Mouse (Mus musculus) midbrain, postnatal 0 days (tissue): Measurements from ENCODE around the gene Syde2. TPM values are rescaled to one million over a fixed set of nuclear protein-coding genes. Genes with fewer than 3 reads are reported as not detected.

ENCODE experiments used
- ATAC-seq: fragments of 200-750 bp; cut with Nextera tagmentation; 2 replicates; pipeline ENCODE4 v1.8.0; 2017; ENCODE audit warnings: moderate number of reproducible peaks, mild to moderate bottlenecking, moderate TSS enrichment, moderate library complexity; ENCODE audit not compliant: low FRiP score
- DNase-seq: peaks from one replicate; pipeline ENCODE4 v3.0.0-alpha.2; 2015; ENCODE audit warnings: low spot score
- H3K27ac ChIP-seq: fragments of 300-500 bp; sonication (generic); 2 replicates; pipeline ENCODE4 v1.5.1; 2014; ENCODE audit warnings: low read depth, mild to moderate bottlenecking, low read length, mixed read lengths
- H3K27me3 ChIP-seq: fragments of 300-500 bp; sonication (generic); 2 replicates; pipeline ENCODE4 v1.6.1; 2014; ENCODE audit warnings: low read length, control low read depth, mixed read lengths; ENCODE audit not compliant: insufficient read depth
- H3K36me3 ChIP-seq: fragments of 300-500 bp; sonication (generic); 2 replicates; pipeline ENCODE4 v1.6.1; 2014; ENCODE audit warnings: low read length, control low read depth, mixed read lengths; ENCODE audit not compliant: insufficient read depth
- H3K4me1 ChIP-seq: fragments of 300-500 bp; sonication (generic); 2 replicates; pipeline ENCODE4 v1.6.1; 2014; ENCODE audit warnings: mild to moderate bottlenecking, control low read depth, antibody characterized with exemption, low read length, mixed read lengths; ENCODE audit not compliant: insufficient read depth
- H3K4me2 ChIP-seq: fragments of 300-500 bp; sonication (generic); 2 replicates; pipeline ENCODE4 v1.6.1; 2014; ENCODE audit warnings: low read depth, mild to moderate bottlenecking, low read length, mixed read lengths; ENCODE audit not compliant: poor library complexity, severe bottlenecking
- H3K4me3 ChIP-seq: fragments of 300-500 bp; sonication (generic); 2 replicates; pipeline ENCODE4 v1.5.1; 2014; ENCODE audit warnings: low read depth, mild to moderate bottlenecking, low read length, moderate library complexity
- H3K9ac ChIP-seq: fragments of 300-500 bp; sonication (generic); replicated peaks from 2 replicates; pipeline ENCODE4 v1.6.1; 2014; ENCODE audit warnings: mild to moderate bottlenecking, low read length, moderate library complexity, mixed read lengths; ENCODE audit not compliant: poor library complexity, severe bottlenecking
- H3K9me3 ChIP-seq: fragments of 300-500 bp; sonication (generic); 2 replicates; pipeline ENCODE4 v1.6.1; 2016; ENCODE audit warnings: low read length, control low read depth
- CTCF ChIP-seq: IDR thresholded peaks from 2 replicates; pipeline ENCODE4 v1.5.1; 2016; ENCODE audit warnings: antibody characterized with exemption, mild to moderate bottlenecking
- WGBS: fragments of 180-500 bp; shearing (Covaris S2); extraction: QIAGEN DNeasy Blood & Tissue Kit; methylation state at CpG from one replicate; pipeline ENCODE4 v1.1.7; 2014; 5-methylcytosine and 5-hydroxymethylcytosine counted together
- polyA plus RNA-seq: library from polyadenylated mRNA; unstranded; fragments of >200 nt; fragmentation: Nextera tagmentation; extraction: Ambion mirVana; gene quantifications from 2 replicates; pipeline ENCODE4 v1.2.1, GENCODE M21; 2015
- total RNA-seq: library from RNA; depleted of rRNA; stranded (reverse); fragments of >200 nt; gene quantifications from 2 replicates; pipeline ENCODE4 v1.2.3, GENCODE M21; 2014

Syde2 gene
- total and polyA plus RNA-seq, 2 experiments from 2014 or later = 0.32 to 4.2 TPM

- Histone ChIP-seq H3K4me2 (no peak overlapping the region), H3K4me1 (no peaks in the 10 kb centered on the region), H3K4me3 (no peak overlapping the region), H3K9ac (no peak overlapping the region), H3K27me3 (no peaks in the 10 kb centered on the region), H3K27ac (no peak overlapping the region), H3K36me3 (no peaks in the 10 kb centered on the region), H3K9me3 (no peaks in the 10 kb centered on the region)
- DNase-seq (no peak), ATAC-seq (no peak)
- no peak for TF ChIP-seq CTCF
- 30% methylated on average over 10 of the region's 10 CpGs for WGBS
Measured at GRCm38 (mm10) chr3:145971501-145971900, 16.2 kb upstream of the Syde2 start.

- DNase-seq = no peak
- H3K27ac ChIP-seq = no peak overlapping the region
Measured at GRCm38 (mm10) chr3:145974986-145975385, 12.7 kb upstream of the Syde2 start.

GRCm38 (mm10) chr3:145985333-145985925 is 2.2 kb upstream of the Syde2 start:
- Histone ChIP-seq H3K9ac (no peak overlapping the region), H3K36me3 (no peaks in the 10 kb centered on the region), H3K4me1 (no peaks in the 10 kb centered on the region), H3K4me2 (no peak overlapping the region), H3K27ac (no peak overlapping the region), H3K27me3 (peaks cover 14% of the 10 kb centered on the region), H3K9me3 (no peaks in the 10 kb centered on the region), H3K4me3 (no peak overlapping the region)
- 84% methylated on average over 7 of the region's 7 CpGs for WGBS
- no peak for TF ChIP-seq CTCF
- ATAC-seq (no peak), DNase-seq (no peak)

More at GRCm38 (mm10) chr3:145974986-145975385, 12.7 kb upstream of the Syde2 start:
- no peak for ATAC-seq
- no peak for TF ChIP-seq CTCF
- Histone ChIP-seq H3K36me3 (no peaks in the 10 kb centered on the region), H3K4me1 (no peaks in the 10 kb centered on the region), H3K9ac (no peak overlapping the region), H3K9me3 (no peaks in the 10 kb centered on the region), H3K4me3 (no peak overlapping the region), H3K4me2 (no peak overlapping the region), H3K27me3 (no peaks in the 10 kb centered on the region)
- 92% methylated on average over 7 of the region's 7 CpGs for WGBS

- Histone ChIP-seq H3K9me3 (no peaks in the 10 kb centered on the region), H3K27me3 (peaks cover 14% of the 10 kb centered on the region), H3K4me3 (peak overlapping the region; percentile 66; the same call in 1 of the 2 replicates), H3K4me2 (no peak overlapping the region), H3K9ac (no peak overlapping the region), H3K36me3 (no peaks in the 10 kb centered on the region), H3K27ac (no peak overlapping the region), H3K4me1 (no peaks in the 10 kb centered on the region)
- ATAC-seq (no peak), DNase-seq (no peak)
- 59% methylated on average over 6 of the region's 6 CpGs for WGBS
- TF ChIP-seq CTCF = no peak
Measured at GRCm38 (mm10) chr3:145986317-145987001, 1.2 kb upstream of the Syde2 start.

- no peak for TF ChIP-seq CTCF
- WGBS = under 1% methylated on average over 42 of the region's 101 CpGs
- peak overlapping the region; percentile 32; the same call in 1 of the 2 replicates for H3K27ac ChIP-seq
Measured at GRCm38 (mm10) chr3:145987970-145988683, 457 bp downstream of the Syde2 start.

More at GRCm38 (mm10) chr3:145987970-145988683, 457 bp downstream of the Syde2 start:
- H3K9me3 ChIP-seq = no peaks in the 10 kb centered on the region
- DNase-seq = peak; percentile 44
- H3K36me3 ChIP-seq = no peaks in the 10 kb centered on the region
- H3K4me1 ChIP-seq = no peaks in the 10 kb centered on the region
- H3K4me2 ChIP-seq = peak overlapping the region; percentile 69
- peak overlapping the region; percentile 65 for H3K9ac ChIP-seq
- H3K4me3 ChIP-seq = peak overlapping the region; percentile 66
- peaks cover 14% of the 10 kb centered on the region for H3K27me3 ChIP-seq
- peak; percentile 76 for ATAC-seq
